Mouse (Mus musculus): Measurements from ENCODE around the gene Ninj2.
"Not testable (repeated sequence)": the region's sequence is repeated elsewhere in the genome, so short reads cannot be mapped to it uniquely, and the experiment has no call there.

The Ninj2 gene

DNA sequence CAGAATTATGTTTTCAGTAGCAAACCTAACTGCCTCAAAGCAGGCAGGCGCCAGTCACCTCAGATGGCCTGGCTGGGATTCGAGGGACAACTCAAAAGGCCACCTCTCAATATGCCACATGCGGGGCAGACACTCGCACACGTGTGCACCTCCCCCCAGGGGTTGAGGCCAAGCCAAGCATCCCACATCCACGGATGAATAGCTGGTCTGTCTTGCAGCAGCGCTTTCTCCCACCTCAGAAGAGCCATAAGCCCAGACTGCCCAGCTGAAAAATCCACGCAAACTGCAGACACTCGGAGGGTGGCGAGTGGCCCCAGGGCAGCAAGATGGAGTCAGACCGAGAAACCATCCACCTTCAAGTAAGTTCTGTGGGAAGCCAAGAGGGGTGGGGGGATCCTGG, at the start of gene Ninj2:
Gene Ninj2 (plus strand): TSS at position 251 of the 400 bp plus-strand sequence.
- no peak for DNase-seq

GRCm38 (mm10) chr6:120045406-120045805, 47.7 kb upstream of the Ninj2 start:
- DNase-seq = no peak

- no peak for DNase-seq
Observed at GRCm38 (mm10) chr6:120047705-120048292, 45.4 kb upstream of the Ninj2 start.

GRCm38 (mm10) chr6:120054412-120054811, 38.7 kb upstream of the Ninj2 start:
- DNase-seq = no peak

DNA sequence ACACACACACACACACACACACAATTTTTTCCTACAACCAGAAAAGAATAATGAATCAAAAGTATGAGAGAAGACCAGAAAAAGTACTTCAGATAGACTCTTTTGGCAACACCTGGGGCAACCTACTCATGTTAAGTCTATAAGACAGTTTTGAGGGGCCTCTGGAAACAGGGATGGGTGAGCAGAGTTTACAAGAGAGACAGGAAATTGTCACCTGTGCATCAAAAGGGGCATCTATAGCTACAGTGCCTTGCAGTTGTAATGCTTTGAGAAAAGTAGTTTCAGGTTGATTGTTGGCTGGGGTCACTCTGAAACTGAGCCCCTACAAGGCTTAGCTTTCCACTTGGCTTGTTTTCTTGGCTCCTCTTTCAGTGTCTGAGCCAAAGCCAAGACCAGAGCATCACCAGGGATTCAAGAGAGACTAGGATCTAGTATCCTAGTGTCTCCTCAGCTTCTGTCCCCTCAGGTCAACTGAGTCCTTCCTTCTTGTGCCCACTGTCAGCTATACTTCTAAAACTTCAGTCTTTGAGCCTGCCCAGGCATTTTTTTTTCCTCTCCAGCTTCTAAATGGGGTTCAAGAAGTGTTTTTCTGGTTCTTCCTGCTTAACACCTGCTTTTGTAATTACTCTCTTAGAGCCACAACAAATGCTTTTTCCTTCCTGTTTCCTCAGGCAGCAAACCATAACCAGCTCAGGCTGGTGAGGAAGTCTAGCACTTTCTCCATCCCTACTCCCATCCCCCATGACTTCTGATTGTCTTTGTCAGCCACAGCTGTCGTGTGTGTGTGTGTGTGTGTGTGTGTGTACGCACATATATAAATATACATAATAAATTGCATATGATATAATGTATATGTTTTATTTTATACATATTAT, 37.2 kb upstream of the Ninj2 start:
- peak in 1 of 2 experiments; percentile 10 for DNase-seq

GRCm38 (mm10) chr6:120062934-120063333, 30.2 kb upstream of the Ninj2 start:
- no peak for DNase-seq

GRCm38 (mm10) chr6:120064627-120065026, 28.5 kb upstream of the Ninj2 start:
- DNase-seq = no peak

- no peak for DNase-seq
Observed at GRCm38 (mm10) chr6:120065552-120066177, 27.5 kb upstream of the Ninj2 start.

GRCm38 (mm10) chr6:120069546-120069945, 23.6 kb upstream of the Ninj2 start:
- DNase-seq = no peak

GRCm38 (mm10) chr6:120072630-120073029, 20.5 kb upstream of the Ninj2 start:
- DNase-seq = peak; percentile 26 to 39

- no peak for DNase-seq
Observed at GRCm38 (mm10) chr6:120076619-120077450, 16.3 kb upstream of the Ninj2 start.

DNA sequence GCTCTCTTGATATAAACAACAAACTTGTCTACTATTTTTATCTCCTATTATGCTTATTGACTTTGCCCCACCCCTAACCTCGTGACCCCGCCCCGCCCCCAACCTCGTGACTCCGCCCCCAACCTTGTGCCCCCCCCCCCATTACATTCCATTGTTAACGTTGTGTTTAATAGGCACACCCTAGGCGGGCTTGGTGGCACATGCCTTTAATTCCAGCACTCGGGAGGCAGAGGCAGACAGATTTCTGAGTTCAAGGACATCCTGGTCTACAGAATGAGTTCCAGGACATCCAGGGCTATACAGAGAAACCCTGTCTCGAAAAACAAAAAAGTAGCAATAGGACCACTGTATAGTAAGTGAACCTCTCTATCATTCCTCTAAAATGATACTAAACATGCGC, 13.6 kb upstream of the Ninj2 start:
- DNase-seq = no peak

DNA sequence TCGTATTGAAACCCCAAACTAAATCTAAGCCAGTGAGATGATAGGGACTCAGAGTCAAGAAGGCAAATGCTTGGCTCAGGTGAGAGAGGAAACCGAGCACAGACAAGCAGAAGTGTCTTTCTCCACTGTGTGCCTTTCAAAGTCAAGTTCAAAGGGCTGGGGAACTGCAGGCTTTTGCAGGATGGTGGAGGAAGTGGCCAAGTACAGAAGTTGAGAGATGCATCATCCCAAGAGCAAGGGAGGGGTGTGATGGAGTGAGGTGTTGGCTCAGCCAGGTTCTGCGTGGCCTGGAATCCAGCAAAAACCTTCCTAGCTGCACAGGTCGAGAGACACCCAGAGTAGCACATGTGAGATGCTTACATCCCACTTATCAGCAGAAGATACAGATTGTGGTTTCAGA, 11.6 kb upstream of the Ninj2 start:
- no peak for DNase-seq

- DNase-seq = no peak
Observed at GRCm38 (mm10) chr6:120082251-120082950, 10.7 kb upstream of the Ninj2 start.

DNA sequence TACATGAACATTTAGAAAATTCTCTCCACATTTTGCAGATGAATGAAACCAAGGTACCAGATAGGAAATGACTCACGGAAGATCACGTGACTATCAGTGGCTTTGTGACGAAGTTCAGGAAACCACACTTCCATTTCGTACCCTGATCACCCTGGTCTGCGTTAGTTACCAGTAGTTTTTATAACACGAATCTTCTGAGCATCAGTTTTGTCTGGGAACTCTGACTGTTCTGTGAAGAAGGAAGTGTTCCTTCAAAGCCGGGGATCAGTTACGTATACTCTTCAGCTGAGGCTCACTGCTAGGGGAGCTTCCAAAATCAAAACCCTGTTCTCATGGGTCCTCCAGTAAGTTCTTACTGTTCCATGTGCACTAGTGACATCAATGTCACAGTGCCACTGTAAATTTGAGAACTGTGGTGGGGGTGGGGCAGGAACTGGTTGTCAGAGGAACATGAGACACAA, 10.2 kb upstream of the Ninj2 start:
- DNase-seq = no peak

DNA sequence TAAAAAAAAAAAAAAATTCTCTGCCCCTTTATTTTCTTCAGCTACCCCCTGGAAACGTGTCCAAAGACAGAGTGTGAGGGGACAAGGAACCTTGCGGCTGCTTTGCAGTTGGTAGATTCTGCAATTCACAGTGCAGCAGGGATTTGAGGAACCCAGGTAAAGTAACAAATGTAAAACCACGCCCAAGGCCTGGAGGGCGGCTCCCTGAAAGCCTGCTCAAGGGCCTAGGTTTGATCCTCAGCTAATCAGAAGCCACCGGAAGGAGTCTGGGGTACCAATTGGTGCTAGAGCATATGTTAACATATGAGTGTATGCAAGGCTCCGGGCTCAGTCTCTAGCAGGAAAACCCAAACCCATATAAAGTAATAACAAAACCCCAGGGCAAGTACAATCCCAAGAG, 9.7 kb upstream of the Ninj2 start:
- no peak for DNase-seq

DNA sequence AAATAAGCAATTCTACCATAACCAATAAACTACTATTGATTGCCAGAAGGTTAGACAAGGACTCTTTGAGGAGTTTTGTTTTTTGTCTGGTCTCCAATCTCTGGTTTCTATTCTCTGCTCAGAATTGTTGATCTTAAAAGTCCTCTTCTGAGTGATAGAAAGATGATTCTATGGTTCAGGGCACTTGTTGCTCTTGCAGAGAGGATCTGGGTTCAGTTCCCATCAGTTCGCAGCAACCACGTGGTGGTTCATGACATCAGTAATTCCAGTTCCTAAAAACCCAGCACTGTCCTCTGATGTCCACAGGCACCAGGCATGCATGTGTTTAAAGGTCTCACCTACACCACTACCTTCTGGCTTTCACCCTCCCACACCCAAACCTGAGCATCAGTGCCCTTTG, 8.2 kb upstream of the Ninj2 start:
- DNase-seq = no peak

- DNase-seq = no peak
Observed at GRCm38 (mm10) chr6:120085832-120086231, 7.3 kb upstream of the Ninj2 start.

GRCm38 (mm10) chr6:120087041-120087440, 6.1 kb upstream of the Ninj2 start:
- not testable (repeated sequence) for DNase-seq

DNA sequence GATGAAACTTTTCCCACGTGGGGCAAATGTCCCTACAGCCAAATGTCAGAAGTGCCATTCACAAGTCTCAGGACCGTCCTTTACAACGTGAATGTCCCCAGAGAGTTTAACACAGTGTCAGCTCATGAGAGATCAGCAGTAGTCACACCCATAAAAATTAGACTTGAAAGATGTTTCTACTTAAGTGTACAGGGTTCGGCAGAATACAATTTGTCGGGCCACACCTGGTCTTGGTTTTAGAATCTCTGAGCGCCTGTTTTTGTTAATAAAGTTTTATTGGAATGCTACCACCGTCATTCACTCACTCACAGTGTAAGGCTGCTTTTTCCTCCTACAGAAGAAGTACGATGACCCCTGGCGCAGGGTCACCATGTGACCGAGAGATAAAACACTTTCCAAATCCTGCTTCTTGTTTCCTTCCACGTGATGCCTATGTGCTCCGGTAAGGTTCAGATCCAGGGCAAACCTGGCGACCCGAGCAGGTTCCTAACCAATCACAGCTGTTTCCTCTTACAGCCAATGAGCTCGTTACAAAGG, 2.4 kb upstream of the Ninj2 start:
- DNase-seq = peak in 1 of 2 experiments; percentile 24

GRCm38 (mm10) chr6:120091956-120092355, 1.2 kb upstream of the Ninj2 start:
- DNase-seq = no peak
